Mouse (Mus musculus): ENCODE data around the gene Dnajb3. TPM values are rescaled to one million over a fixed set of nuclear protein-coding genes. Genes with fewer than 3 reads are reported as not detected.

Dnajb3 gene
- polyA plus RNA-seq, 1 experiment: 1.3 TPM

DNA sequence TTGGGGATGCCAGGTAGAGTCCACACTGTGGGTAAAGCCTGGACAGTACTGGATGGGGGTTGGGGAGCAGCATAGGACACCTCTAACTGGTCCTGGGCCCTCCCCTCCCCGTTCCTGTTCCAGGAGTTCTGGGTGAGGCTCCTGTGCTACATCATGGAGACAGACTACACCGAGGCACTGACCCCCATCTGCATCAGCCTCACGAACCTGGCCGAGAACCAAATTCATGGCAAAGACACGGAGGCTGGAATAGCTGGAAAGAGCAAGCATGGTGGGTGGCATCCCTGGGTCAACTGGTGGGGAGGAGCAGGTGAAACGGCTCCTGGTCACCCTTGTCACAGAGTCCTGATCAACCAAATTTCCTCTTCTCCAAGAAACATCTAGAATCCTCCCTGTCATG lies 33.2 kb upstream of the Dnajb3 start:
- DNase-seq (ENCODE audit: low read depth in 1 of 2, low spot score in 2 of 2): no peak
- H3K4me1 ChIP-seq (ENCODE audit: control insufficient read depth, insufficient read depth, insufficient read length): no peaks in the 10 kb centered on the region
- TF ChIP-seq CTCF (IDR thresholded peaks at IDR 0.05; ENCODE audit: extremely low read depth, insufficient read depth, insufficient read length, insufficient replicate concordance): no peak
- no peak for TF ChIP-seq POLR2A (IDR thresholded peaks at IDR 0.05; ENCODE audit: low read depth, low read length)
- H3K36me3 ChIP-seq (ENCODE audit: control insufficient read depth, insufficient read depth, low read length): no peaks in the 10 kb centered on the region
- no peaks in the 10 kb centered on the region for H3K27me3 ChIP-seq (ENCODE audit: control insufficient read depth, insufficient read depth, low read length)
- WGBS: 76% methylated on average over 6 of the region's 6 CpGs
- H3K27ac ChIP-seq (ENCODE audit: insufficient read depth, low read length): no peak overlapping the region
- H3K4me3 ChIP-seq (ENCODE audit: extremely low read depth, insufficient read depth, insufficient read length): no peak overlapping the region

DNA sequence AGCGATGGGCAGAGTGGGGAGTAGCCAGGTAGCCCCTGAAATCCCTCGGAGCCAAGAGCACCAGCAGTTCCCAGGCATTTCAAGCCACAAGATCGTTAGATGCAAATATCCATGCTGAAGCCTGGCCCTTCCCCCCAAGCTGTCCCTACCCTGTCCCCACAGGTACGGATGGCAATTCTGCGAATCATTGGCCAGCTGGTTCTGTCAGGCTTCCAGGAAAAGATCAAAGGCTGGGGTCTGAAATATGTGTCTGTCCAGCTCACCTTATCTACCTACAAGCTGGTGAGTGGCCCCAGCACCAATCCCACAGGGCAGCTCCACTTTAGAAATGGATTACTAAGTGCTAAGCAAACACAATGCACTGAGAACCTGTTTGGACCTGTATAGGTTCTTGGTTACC lies 31.7 kb upstream of the Dnajb3 start:
- no peaks in the 10 kb centered on the region for H3K4me1 ChIP-seq (ENCODE audit: control insufficient read depth, insufficient read depth, insufficient read length)
- H3K27me3 ChIP-seq (ENCODE audit: control insufficient read depth, insufficient read depth, low read length): no peaks in the 10 kb centered on the region
- 76% methylated on average over 5 of the region's 5 CpGs for WGBS
- DNase-seq (ENCODE audit: low read depth in 1 of 2, low spot score in 2 of 2): no peak
- no peak overlapping the region for H3K4me3 ChIP-seq (ENCODE audit: extremely low read depth, insufficient read depth, insufficient read length)
- H3K27ac ChIP-seq (ENCODE audit: insufficient read depth, low read length): no peak overlapping the region
- TF ChIP-seq CTCF (IDR thresholded peaks at IDR 0.05; ENCODE audit: extremely low read depth, insufficient read depth, insufficient read length, insufficient replicate concordance) (no peak), POLR2A (IDR thresholded peaks at IDR 0.05; ENCODE audit: low read depth, low read length) (no peak)
- H3K36me3 ChIP-seq (ENCODE audit: control insufficient read depth, insufficient read depth, low read length): no peaks in the 10 kb centered on the region

- no peak overlapping the region for H3K4me3 ChIP-seq (ENCODE audit: extremely low read depth, insufficient read depth, insufficient read length)
- no peak for DNase-seq (ENCODE audit: low read depth in 1 of 2, low spot score in 2 of 2)
Measured at GRCm38 (mm10) chr1:88235894-88236415, 30.4 kb upstream of the Dnajb3 start.

GRCm38 (mm10) chr1:88235046-88235893 lies 29.7 kb upstream of the Dnajb3 start:
- H3K27ac ChIP-seq (ENCODE audit: insufficient read depth, low read length): no peak overlapping the region
- WGBS: 66% methylated on average over 11 of the region's 11 CpGs
- no peak for DNase-seq (ENCODE audit: low read depth in 1 of 2, low spot score in 2 of 2)
- TF ChIP-seq POLR2A (IDR thresholded peaks at IDR 0.05; ENCODE audit: low read depth, low read length) (no peak), CTCF (IDR thresholded peaks at IDR 0.05; ENCODE audit: extremely low read depth, insufficient read depth, insufficient read length, insufficient replicate concordance) (no peak)
- no peaks in the 10 kb centered on the region for H3K4me1 ChIP-seq (ENCODE audit: control insufficient read depth, insufficient read depth, insufficient read length)
- no peaks in the 10 kb centered on the region for H3K36me3 ChIP-seq (ENCODE audit: control insufficient read depth, insufficient read depth, low read length)
- no peak overlapping the region for H3K4me3 ChIP-seq (ENCODE audit: extremely low read depth, insufficient read depth, insufficient read length)
- H3K27me3 ChIP-seq (ENCODE audit: control insufficient read depth, insufficient read depth, low read length): no peaks in the 10 kb centered on the region

More at GRCm38 (mm10) chr1:88235894-88236415, 30.4 kb upstream of the Dnajb3 start:
- TF ChIP-seq CTCF (IDR thresholded peaks at IDR 0.05; ENCODE audit: extremely low read depth, insufficient read depth, insufficient read length, insufficient replicate concordance): no peak
- no peak for TF ChIP-seq POLR2A (IDR thresholded peaks at IDR 0.05; ENCODE audit: low read depth, low read length)
- Histone ChIP-seq H3K4me1 (ENCODE audit: control insufficient read depth, insufficient read depth, insufficient read length) (no peaks in the 10 kb centered on the region), H3K27ac (ENCODE audit: insufficient read depth, low read length) (no peak overlapping the region), H3K27me3 (ENCODE audit: control insufficient read depth, insufficient read depth, low read length) (no peaks in the 10 kb centered on the region), H3K36me3 (ENCODE audit: control insufficient read depth, insufficient read depth, low read length) (no peaks in the 10 kb centered on the region)
- WGBS: 62% methylated on average over 4 of the region's 4 CpGs

DNA sequence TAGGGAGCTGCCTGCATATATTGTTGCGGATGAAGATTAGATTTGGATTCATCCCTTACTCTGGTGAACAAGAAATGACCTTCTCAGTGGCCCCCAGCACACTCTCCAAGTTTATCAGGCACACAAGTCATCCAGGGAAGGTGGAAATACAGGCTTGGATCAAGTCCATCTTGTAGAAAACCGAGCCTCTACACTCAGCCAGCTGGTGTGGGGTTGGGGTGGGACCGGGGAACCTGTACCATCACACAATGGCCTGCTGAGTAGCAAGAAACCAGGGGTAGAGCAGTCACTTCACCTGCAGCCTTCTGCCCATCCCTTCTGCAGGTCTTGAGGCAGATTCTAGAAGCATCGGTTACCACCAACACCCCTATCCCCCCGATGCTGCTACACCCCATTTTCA lies 29.1 kb upstream of the Dnajb3 start:
- H3K4me1 ChIP-seq (ENCODE audit: control insufficient read depth, insufficient read depth, insufficient read length): no peaks in the 10 kb centered on the region
- H3K36me3 ChIP-seq (ENCODE audit: control insufficient read depth, insufficient read depth, low read length): no peaks in the 10 kb centered on the region
- WGBS: 43% methylated on average over 5 of the region's 5 CpGs
- no peak for TF ChIP-seq POLR2A (IDR thresholded peaks at IDR 0.05; ENCODE audit: low read depth, low read length)
- no peak for TF ChIP-seq CTCF (IDR thresholded peaks at IDR 0.05; ENCODE audit: extremely low read depth, insufficient read depth, insufficient read length, insufficient replicate concordance)
- no peaks in the 10 kb centered on the region for H3K27me3 ChIP-seq (ENCODE audit: control insufficient read depth, insufficient read depth, low read length)
- no peak overlapping the region for H3K27ac ChIP-seq (ENCODE audit: insufficient read depth, low read length)
- no peak for DNase-seq (ENCODE audit: low read depth in 1 of 2, low spot score in 2 of 2)
- H3K4me3 ChIP-seq (ENCODE audit: extremely low read depth, insufficient read depth, insufficient read length): no peak overlapping the region

- H3K27ac ChIP-seq (ENCODE audit: insufficient read depth, low read length): no peak overlapping the region
- H3K4me3 ChIP-seq (ENCODE audit: extremely low read depth, insufficient read depth, insufficient read length): no peak overlapping the region
- H3K36me3 ChIP-seq (ENCODE audit: control insufficient read depth, insufficient read depth, low read length): no peaks in the 10 kb centered on the region
- TF ChIP-seq POLR2A (IDR thresholded peaks at IDR 0.05; ENCODE audit: low read depth, low read length): no peak
- no peak for TF ChIP-seq CTCF (IDR thresholded peaks at IDR 0.05; ENCODE audit: extremely low read depth, insufficient read depth, insufficient read length, insufficient replicate concordance)
- no peak for DNase-seq (ENCODE audit: low read depth in 1 of 2, low spot score in 2 of 2)
- H3K4me1 ChIP-seq (ENCODE audit: control insufficient read depth, insufficient read depth, insufficient read length): no peaks in the 10 kb centered on the region
- no peaks in the 10 kb centered on the region for H3K27me3 ChIP-seq (ENCODE audit: control insufficient read depth, insufficient read depth, low read length)
- 64% methylated on average over 4 of the region's 4 CpGs for WGBS
Measured at GRCm38 (mm10) chr1:88234248-88234610, 28.6 kb upstream of the Dnajb3 start.

Measured in spleen, adult 2 months (tissue).